Mouse (Mus musculus) lung, adult 2 months (tissue): ENCODE results near the gene Mybpc2.

Experiments used
- CTCF ChIP-seq: fragments of 200-500 bp; IDR thresholded peaks from 2 replicates; pipeline ENCODE4 v1.5.1; 2011; ENCODE audit warnings: mild to moderate bottlenecking, low read length, control low read depth; ENCODE audit not compliant: insufficient read depth
- POLR2A ChIP-seq: fragments of 200-500 bp; IDR thresholded peaks from 2 replicates; pipeline ENCODE4 v1.6.1; 2011; ENCODE audit warnings: low read depth, mild to moderate bottlenecking, control low read depth, low read length, borderline replicate concordance; ENCODE audit errors: extremely low read depth

- no peak for TF ChIP-seq POLR2A
- TF ChIP-seq CTCF = no peak
Measured at GRCm38 (mm10) chr7:44472558-44472885, 51.9 kb downstream of the Mybpc2 start.
